Mouse (Mus musculus) testis, adult 2 months (tissue): ENCODE data around the gene Zfp454. TPM values are rescaled to one million over a fixed set of nuclear protein-coding genes. Genes with fewer than 3 reads are reported as not detected.

Experiments
- H3K27ac ChIP-seq: fragments of 200-500 bp; 2 replicates; pipeline ENCODE4 v1.5.1; 2012; ENCODE audit warnings: low read depth, low read length; ENCODE audit not compliant: control insufficient read depth, insufficient read depth
- H3K27me3 ChIP-seq: fragments of 200-500 bp; 2 replicates; pipeline ENCODE4 v1.6.1; 2012; ENCODE audit warnings: mild to moderate bottlenecking, low read length, moderate library complexity; ENCODE audit not compliant: control insufficient read depth, insufficient read depth
- H3K36me3 ChIP-seq: fragments of 200-500 bp; 2 replicates; pipeline ENCODE4 v1.6.1; 2012; ENCODE audit warnings: mild to moderate bottlenecking, low read length; ENCODE audit not compliant: control insufficient read depth, insufficient read depth
- H3K4me1 ChIP-seq: fragments of 200-500 bp; 2 replicates; pipeline ENCODE4 v1.6.1; 2012; ENCODE audit warnings: low read length; ENCODE audit not compliant: control insufficient read depth, insufficient read depth
- H3K4me3 ChIP-seq: fragments of 200-500 bp; 2 replicates; pipeline ENCODE4 v1.5.1; 2012; ENCODE audit warnings: low read depth, mild to moderate bottlenecking, low read length, moderate library complexity, mixed read lengths; ENCODE audit not compliant: control insufficient read depth
- CTCF ChIP-seq: fragments of 200-500 bp; IDR thresholded peaks from 2 replicates; pipeline ENCODE4 v1.5.1; 2012; ENCODE audit warnings: low read depth, mild to moderate bottlenecking, inconsistent platforms, low read length, moderate library complexity; ENCODE audit not compliant: control insufficient read depth, insufficient read depth, insufficient replicate concordance
- POLR2A ChIP-seq: fragments of 200-500 bp; IDR thresholded peaks from 2 replicates; pipeline ENCODE4 v1.6.1; 2012; ENCODE audit warnings: low read depth, mild to moderate bottlenecking, inconsistent platforms, low read length, moderate library complexity; ENCODE audit not compliant: control insufficient read depth
- polyA plus RNA-seq: library from polyadenylated mRNA; depleted of rRNA; stranded (reverse); fragments of >200 nt; gene quantifications from 2 replicates; pipeline ENCODE4 v1.2.3, GENCODE M21; 2012; rRNA removed

The Zfp454 gene
- polyA plus RNA-seq = 0.13 and 0.36 TPM in 2 replicates

DNA sequence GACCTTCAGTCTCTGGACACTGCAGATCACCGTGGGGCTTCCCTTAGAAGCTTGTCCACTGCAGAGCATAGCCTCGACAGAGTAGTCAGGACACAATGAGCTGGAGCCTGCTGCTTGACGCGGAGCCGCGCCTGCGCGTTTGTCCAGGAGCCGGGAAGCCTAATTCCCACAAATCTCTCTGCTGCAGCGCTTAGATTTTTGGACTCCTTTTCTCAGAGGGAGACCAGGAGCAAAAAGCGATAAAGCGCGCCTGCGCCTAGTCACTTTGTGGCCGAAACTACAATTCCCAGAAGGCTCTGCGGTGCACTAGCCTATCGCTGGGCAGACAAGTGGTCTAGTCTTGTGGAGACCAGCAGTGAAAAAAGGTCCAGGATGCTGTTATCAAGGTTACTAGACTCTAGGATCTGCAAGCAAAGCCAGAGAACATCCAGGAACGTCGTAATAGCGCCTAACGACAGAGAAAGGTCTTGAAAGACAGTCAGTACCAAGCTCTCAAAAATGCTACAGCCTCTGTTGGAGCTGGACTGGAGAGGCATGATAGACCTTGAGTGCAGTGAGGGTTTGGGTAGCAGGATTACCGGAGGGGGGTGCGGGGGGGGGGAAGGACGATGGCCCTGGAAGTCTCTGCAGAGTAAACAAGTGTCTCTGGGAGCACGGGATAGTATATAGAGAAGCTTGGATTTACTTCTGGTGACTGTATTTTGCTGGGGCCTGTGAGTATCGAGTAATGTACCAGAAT is at the start of gene Zfp454:
Zfp454 (minus strand) TSS at position 262 of the 739 bp plus-strand sequence.
- no peaks in the 10 kb centered on the region for H3K27me3 ChIP-seq
- no peaks in the 10 kb centered on the region for H3K36me3 ChIP-seq
- no peak for TF ChIP-seq POLR2A
- no peak for TF ChIP-seq CTCF
- peaks cover 6% of the 10 kb centered on the region for H3K4me1 ChIP-seq
- H3K27ac ChIP-seq = no peak within 1 kb of the TSS
- peak within 1 kb of the TSS; percentile 23 for H3K4me3 ChIP-seq

DNA sequence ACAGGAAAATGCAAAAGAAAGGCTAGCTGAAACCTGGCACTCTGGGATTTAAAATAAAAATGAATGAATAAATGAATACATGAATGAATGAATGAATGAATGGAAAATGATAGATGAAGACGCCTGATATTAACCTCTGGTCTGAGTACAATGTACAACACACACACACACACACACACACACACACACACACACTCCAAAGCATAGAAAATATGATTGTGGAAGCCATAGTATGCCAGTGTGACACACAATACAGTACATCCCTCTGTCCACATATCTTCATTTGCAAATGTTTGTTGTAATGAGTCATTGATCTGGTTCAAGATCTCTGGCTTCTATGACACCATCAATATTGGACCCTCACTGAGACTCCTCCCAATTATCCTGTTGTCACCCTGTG is 44.6 kb upstream of the Zfp454 start:
- Histone ChIP-seq H3K36me3 (no peaks in the 10 kb centered on the region), H3K27me3 (no peaks in the 10 kb centered on the region), H3K4me1 (peaks cover 17% of the 10 kb centered on the region), H3K27ac (no peak overlapping the region), H3K4me3 (no peak overlapping the region)
- TF ChIP-seq POLR2A (no peak), CTCF (no peak)

- Histone ChIP-seq H3K4me1 (peaks cover 17% of the 10 kb centered on the region), H3K27ac (no peak within 1 kb of the TSS), H3K36me3 (no peaks in the 10 kb centered on the region), H3K4me3 (peak within 1 kb of the TSS; percentile 83), H3K27me3 (no peaks in the 10 kb centered on the region)
- TF ChIP-seq CTCF (no peak), POLR2A (no peak)
These were observed 44.0 kb upstream of the Zfp454 start, which contains the start of gene Zfp354b for GRCm38 (mm10) chr11:50931451-50931866. Gene Zfp354b (minus strand): TSS chr11:50931633.

DNA sequence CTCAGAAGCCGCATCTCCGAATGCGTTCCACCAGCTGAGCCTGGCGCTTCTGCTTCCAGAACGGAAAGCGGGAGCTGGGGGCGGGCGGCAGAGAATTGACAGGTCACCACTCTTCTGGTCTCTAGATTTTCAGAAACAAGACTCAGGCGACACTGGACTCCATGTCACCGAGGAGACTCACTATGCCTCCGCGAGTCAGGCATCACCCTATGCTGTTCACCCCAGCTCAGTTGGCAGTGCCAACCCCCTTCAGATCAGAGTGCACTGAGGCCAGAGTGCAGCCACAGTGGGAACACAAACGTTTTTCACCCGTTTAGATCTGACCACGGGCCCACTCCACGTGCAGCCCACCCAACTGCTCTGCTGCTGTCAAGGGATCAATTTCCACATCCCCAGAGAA is 43.6 kb upstream of the Zfp454 start:
- no peaks in the 10 kb centered on the region for H3K36me3 ChIP-seq
- peaks cover 17% of the 10 kb centered on the region for H3K4me1 ChIP-seq
- H3K27me3 ChIP-seq = no peaks in the 10 kb centered on the region
- H3K27ac ChIP-seq = no peak overlapping the region
- peak overlapping the region; percentile 83 for H3K4me3 ChIP-seq
- TF ChIP-seq POLR2A = no peak
- no peak for TF ChIP-seq CTCF

DNA sequence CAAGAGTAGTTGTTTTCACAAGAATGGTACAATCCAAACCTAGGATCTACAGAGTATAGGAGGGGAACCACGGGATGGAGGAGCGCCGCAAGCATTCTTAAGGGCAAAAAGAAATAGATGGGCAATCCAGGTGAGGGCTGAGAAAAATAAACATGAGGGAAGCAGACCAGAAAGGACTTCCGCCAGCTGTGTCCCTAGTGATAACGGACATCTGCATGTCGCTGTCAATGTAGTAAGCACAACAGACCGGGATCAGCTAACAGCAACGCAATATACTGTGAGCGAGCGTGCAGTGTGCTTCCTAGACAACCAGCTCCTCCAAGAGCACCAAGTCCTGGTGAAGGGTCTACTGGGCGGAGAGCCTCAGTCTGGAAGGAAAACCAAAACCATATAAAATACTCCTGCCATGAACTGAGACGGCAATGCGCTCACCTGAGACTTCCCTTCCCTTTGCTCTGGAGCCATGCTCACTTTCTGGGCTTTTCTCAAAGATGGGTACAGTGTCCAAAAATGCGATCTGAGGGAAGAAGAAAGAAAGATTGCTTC is 43.1 kb upstream of the Zfp454 start:
- no peak overlapping the region for H3K27ac ChIP-seq
- H3K4me1 ChIP-seq = peaks cover 17% of the 10 kb centered on the region
- TF ChIP-seq POLR2A = no peak
- no peak for TF ChIP-seq CTCF
- peak overlapping the region; percentile 83 for H3K4me3 ChIP-seq
- H3K27me3 ChIP-seq = no peaks in the 10 kb centered on the region
- no peaks in the 10 kb centered on the region for H3K36me3 ChIP-seq

GRCm38 (mm10) chr11:50915671-50916320 is 28.3 kb upstream of the Zfp454 start, which contains the start of gene Zfp2:
Gene Zfp2 (minus strand): TSS chr11:50916165.
- TF ChIP-seq POLR2A (no peak; the same call in 1 of the 2 replicates), CTCF (peak; percentile 41; the same call in 1 of the 2 replicates)
- H3K36me3 ChIP-seq = no peaks in the 10 kb centered on the region
- H3K27me3 ChIP-seq = no peaks in the 10 kb centered on the region
- H3K4me1 ChIP-seq = peaks cover 5% of the 10 kb centered on the region
- H3K4me3 ChIP-seq = peak within 1 kb of the TSS; percentile 93
- peak within 1 kb of the TSS; percentile 1; the same call in 1 of the 2 replicates for H3K27ac ChIP-seq

GRCm38 (mm10) chr11:50914461-50914860 is 27.0 kb upstream of the Zfp454 start:
- TF ChIP-seq POLR2A (no peak), CTCF (no peak)
- Histone ChIP-seq H3K36me3 (no peaks in the 10 kb centered on the region), H3K4me3 (no peak overlapping the region), H3K27me3 (no peaks in the 10 kb centered on the region), H3K4me1 (peaks cover 5% of the 10 kb centered on the region), H3K27ac (no peak overlapping the region)
